Mouse (Mus musculus) naive thymus-derived CD4-positive, alpha-beta T cell, adult 2 months (primary cell): ENCODE data around the gene Setdb1.

ENCODE experiments used
- DNase-seq: peaks from one replicate; pipeline ENCODE4 v3.0.0-alpha.2; 2011; ENCODE audit warnings: low read depth

Setdb1 gene

GRCm38 (mm10) chr3:95292899-95293298, 64.1 kb downstream of the Setdb1 start:
- no peak for DNase-seq

GRCm38 (mm10) chr3:95291041-95291440, 66.0 kb downstream of the Setdb1 start:
- no peak for DNase-seq

- DNase-seq, result no peak
These were observed 66.8 kb downstream of the Setdb1 start for GRCm38 (mm10) chr3:95290156-95290555.

- no peak for DNase-seq
These were observed 67.6 kb downstream of the Setdb1 start for GRCm38 (mm10) chr3:95289419-95289818.

- no peak for DNase-seq
These were observed 69.5 kb downstream of the Setdb1 start for GRCm38 (mm10) chr3:95287541-95287940.

GRCm38 (mm10) chr3:95286510-95286909, 70.5 kb downstream of the Setdb1 start:
- no peak for DNase-seq

- DNase-seq, result no peak
These were observed 71.0 kb downstream of the Setdb1 start for GRCm38 (mm10) chr3:95286011-95286410.

GRCm38 (mm10) chr3:95285390-95285789, 71.6 kb downstream of the Setdb1 start:
- DNase-seq, result no peak

GRCm38 (mm10) chr3:95284501-95285281, 72.3 kb downstream of the Setdb1 start:
- no peak for DNase-seq

GRCm38 (mm10) chr3:95284062-95284461, 72.9 kb downstream of the Setdb1 start:
- no peak for DNase-seq

GRCm38 (mm10) chr3:95283589-95283941, 73.4 kb downstream of the Setdb1 start:
- no peak for DNase-seq

GRCm38 (mm10) chr3:95282865-95283588, 74.0 kb downstream of the Setdb1 start:
- DNase-seq, result peak; percentile 48

- peak; percentile 66 for DNase-seq
These were observed 74.6 kb downstream of the Setdb1 start for GRCm38 (mm10) chr3:95282381-95282864.

- DNase-seq, result peak; percentile 97
These were observed 75.5 kb downstream of the Setdb1 start, which contains the start of the genes Mindy1 and Prune1 for GRCm38 (mm10) chr3:95281216-95282126. Gene Mindy1 (plus strand): TSS chr3:95281345. Gene Prune1 (minus strand): TSS chr3:95282076.

- peak; percentile 65 for DNase-seq
These were observed 76.3 kb downstream of the Setdb1 start for GRCm38 (mm10) chr3:95280747-95281146.

GRCm38 (mm10) chr3:95277149-95277551, 79.9 kb downstream of the Setdb1 start:
- DNase-seq, result no peak

GRCm38 (mm10) chr3:95276428-95276934, 80.5 kb downstream of the Setdb1 start:
- DNase-seq, result no peak

GRCm38 (mm10) chr3:95275161-95275560, 81.8 kb downstream of the Setdb1 start:
- DNase-seq, result no peak

GRCm38 (mm10) chr3:95274453-95274852, 82.5 kb downstream of the Setdb1 start:
- no peak for DNase-seq
